In genomic region chr10:75994531-75995210, GRCm38 (mm10) we compare ENCODE assay signal across 20 mouse cellular contexts. TPM values are rescaled to one million over a fixed set of nuclear protein-coding genes. Genes with fewer than 3 reads are reported as not detected.
DNase-seq lines count a peak whose midpoint lies in the region; ATAC-seq and TF ChIP-seq lines count a peak whose summit lies in the region.
"Not testable (repeated sequence)": the region's sequence is repeated elsewhere in the genome, so short reads cannot be mapped to it uniquely, and the experiment has no call there.
"Had no signal": no experiment of that assay in that cellular context is flagged by ENCODE, and none has a peak within 500 bp of the region (broad histone marks: within the 10 kb centered on the region; RNA-seq: fewer than 3 reads in every experiment).

No protein-coding gene starts in this region.

- H3K27ac ChIP-seq in cerebellum, adult 2 months (ENCODE audit: insufficient read depth, low read length) = peak overlapping the region; percentile 90
- peak overlapping the region; percentile 61; the same call in 1 of the 2 replicates for H3K27ac ChIP-seq in forebrain, embryonic 15.5 days (replicated peaks)

- peak; percentile 63 to 64 for DNase-seq in cerebellum, adult 2 months
- DNase-seq in cerebellum, postnatal 25 days = peak; percentile 62 to 64
- peak; percentile 27 for DNase-seq in heart, adult 11 months
- DNase-seq in layer of hippocampus, postnatal 14 days (ENCODE audit: low spot score in 2 of 2) = peak; percentile 9 to 30

- H3K4me3 ChIP-seq in cerebellum, adult 2 months (replicated peaks; ENCODE audit: insufficient read depth, low read depth, low read length); forebrain, embryonic 15.5 days: not testable (repeated sequence)

- not testable (repeated sequence) for TF ChIP-seq CTCF in cerebellum, adult 2 months (IDR thresholded peaks at IDR 0.05; ENCODE audit: borderline replicate concordance, insufficient read depth, low read depth, low read length)

- not testable (repeated sequence) for H3K4me2 ChIP-seq in forebrain, embryonic 15.5 days (replicated peaks)

- TF ChIP-seq POLR2A in cerebellum, adult 2 months (IDR thresholded peaks at IDR 0.05; ENCODE audit: borderline replicate concordance, insufficient read depth, low read length) = not testable (repeated sequence)

- WGBS in cerebellum, adult 2 months = 14% methylated on average over 13 of the region's 13 CpGs
- 61% methylated on average over 13 of the region's 13 CpGs for WGBS in forebrain, embryonic 15.5 days

- H3K36me3 ChIP-seq in forebrain, embryonic 15.5 days = not testable (repeated sequence)

- H3K9me3 ChIP-seq in forebrain, embryonic 15.5 days = not testable (repeated sequence)

- H3K4me1 ChIP-seq in cerebellum, adult 2 months (ENCODE audit: control insufficient read depth, insufficient read depth, low read length) = peaks cover 25% of the 10 kb centered on the region
- H3K4me1 ChIP-seq in forebrain, embryonic 15.5 days = not testable (repeated sequence)

- not testable (repeated sequence) for H3K9ac ChIP-seq in forebrain, embryonic 15.5 days (replicated peaks)

- peak; percentile 79 for ATAC-seq in cerebellum, adult (ENCODE audit: insufficient number of reproducible peaks, low FRiP score, low TSS enrichment)
- ATAC-seq in forebrain, embryonic 15.5 days (replicated peaks) = peak; percentile 88

- not testable (repeated sequence) for H3K27me3 ChIP-seq in cerebellum, adult 2 months (ENCODE audit: control insufficient read depth, insufficient read depth, low read length); forebrain, embryonic 15.5 days

RNA-seq across cellular contexts. Expression of gene Zfp280b, which starts 37.8 kb away (rescaled TPM):
- polyA plus RNA-seq in cerebellum, adult 2 months (2012; rRNA removed) = 17.9 and 18.1 TPM in 2 replicates
- 13.5 and 13.8 TPM in 2 replicates for polyA plus RNA-seq in forebrain, embryonic 15.5 days (2015; fragmentation: Nextera tagmentation; extraction: Ambion mirVana)
- total RNA-seq in layer of hippocampus, postnatal 14 days (2021) = 10 to 100 TPM; 12.8 to 13.5 TPM

RNA-seq across cellular contexts. Expression of gene Gm5134, which starts 40.4 kb away (rescaled TPM):
- 0.08 TPM in 1 of 2 replicates, not detected in the other for polyA plus RNA-seq in cerebellum, adult 2 months (2012; rRNA removed)
- polyA plus RNA-seq in forebrain, embryonic 15.5 days (2015; fragmentation: Nextera tagmentation; extraction: Ambion mirVana) = 0.15 TPM in 1 of 2 replicates, not detected in the other
- not detected for total RNA-seq in layer of hippocampus, postnatal 14 days (2021)
- total RNA-seq: adrenal gland, adult 8-10 months; adrenal gland, postnatal 36 days; G1E; gastrocnemius, adult 8-10 months; gastrocnemius, postnatal 36 days; heart, adult 18-20 months; heart, postnatal 10 days; heart, postnatal 4 days had no signal
- polyA plus RNA-seq: G1E; heart, embryonic 10.5 days; heart, embryonic 14.5 days; hindbrain, embryonic 12.5 days; hindbrain, embryonic 16.5 days; intestine, postnatal 0 days had no signal

RNA-seq across cellular contexts. Expression of gene Vpreb3, which starts 51.8 kb away (rescaled TPM):
- polyA plus RNA-seq in cerebellum, adult 2 months (2012; rRNA removed) = 0.21 and 1.00 TPM in 2 replicates
- polyA plus RNA-seq in forebrain, embryonic 15.5 days (2015; fragmentation: Nextera tagmentation; extraction: Ambion mirVana) = 0.42 and 0.48 TPM in 2 replicates
- total RNA-seq in layer of hippocampus, postnatal 14 days (2021) = not detected
- total RNA-seq: adrenal gland, postnatal 36 days; G1E; gastrocnemius, adult 8-10 months; gastrocnemius, postnatal 36 days; heart, postnatal 4 days had no signal
- polyA plus RNA-seq: G1E; intestine, postnatal 0 days had no signal

RNA-seq across cellular contexts. Expression of gene Gm867, which starts 54.2 kb away (rescaled TPM):
- polyA plus RNA-seq in cerebellum, adult 2 months (2012; rRNA removed) = 0.54 and 0.70 TPM in 2 replicates
- polyA plus RNA-seq in forebrain, embryonic 15.5 days (2015; fragmentation: Nextera tagmentation; extraction: Ambion mirVana) = 0.28 TPM in 1 of 2 replicates, not detected in the other
- 1 to 10 TPM in 1 of 2 experiments, under 1 TPM in 1; 0.88 to 1.1 TPM for total RNA-seq in layer of hippocampus, postnatal 14 days (2021)
- total RNA-seq: gastrocnemius, adult 8-10 months; gastrocnemius, postnatal 36 days; heart, adult 18-20 months; heart, postnatal 10 days; heart, postnatal 4 days had no signal
- polyA plus RNA-seq: G1E; inflammation-experienced regulatory T-cells, adult 6 months; intestine, postnatal 0 days had no signal

RNA-seq across cellular contexts. Expression of gene Mmp11, which starts 58.4 kb away (rescaled TPM):
- polyA plus RNA-seq in cerebellum, adult 2 months (2012; rRNA removed) = 2.3 and 3.0 TPM in 2 replicates
- 19.8 and 20.3 TPM in 2 replicates for polyA plus RNA-seq in forebrain, embryonic 15.5 days (2015; fragmentation: Nextera tagmentation; extraction: Ambion mirVana)
- 1 to 10 TPM; 2.3 to 3.3 TPM for total RNA-seq in layer of hippocampus, postnatal 14 days (2021)
- polyA plus RNA-seq: G1E had no signal
